In the genomic region with DNA sequence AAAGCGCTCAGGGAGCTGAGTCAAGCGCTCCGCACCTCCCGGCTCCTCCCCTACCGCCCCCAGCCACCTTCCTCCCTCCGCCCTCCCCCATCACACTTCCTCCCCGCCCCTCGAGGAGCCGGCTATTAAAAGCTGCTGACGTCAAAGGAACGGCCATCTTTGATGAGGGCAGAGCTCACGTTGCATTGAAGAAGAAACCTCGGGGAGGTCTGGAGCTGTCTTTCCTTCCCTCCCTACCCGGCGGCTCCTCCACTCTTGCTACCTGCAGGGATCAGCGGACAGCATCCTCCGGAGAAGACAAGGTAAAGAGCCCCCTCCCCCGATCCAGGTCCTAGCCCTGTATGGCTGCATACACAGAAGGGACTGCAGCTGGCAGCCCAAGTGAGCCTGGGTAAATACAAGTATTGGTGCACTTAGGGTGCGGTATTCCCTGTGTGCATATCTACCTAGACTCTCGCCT, we compare ENCODE assay signal across 8 mouse cellular contexts. TPM values are rescaled to one million over a fixed set of nuclear protein-coding genes. Genes with fewer than 3 reads are reported as not detected.
DNase-seq lines count a peak whose midpoint lies in the region; ATAC-seq lines count a peak whose summit lies in the region.

TSS of gene Snap25 (plus strand) at position 155 of the 460 bp plus-strand sequence.

- DNase-seq in kidney, postnatal 4 days = peak; percentile 30 to 44
- DNase-seq in kidney, postnatal 36 days = no peak
- DNase-seq in cerebellum, postnatal 14 days = peak; percentile 95
- DNase-seq in frontal cortex, postnatal 36 days (ENCODE audit: low spot score in 2 of 2) = peak; percentile 86 to 88
- peak; percentile 85 to 90 for DNase-seq in left cerebral cortex, postnatal 10 days (ENCODE audit: extremely low spot score in 1 of 2, low spot score in 2 of 2)
- DNase-seq in retina, adult 2 months (ENCODE audit: low read depth, low spot score) = peak; percentile 93
- no peak for DNase-seq in spleen, postnatal 10 days (ENCODE audit: low spot score in 2 of 2)

- intact Hi-C loops in left cerebral cortex, postnatal 10 days (cut with DNase I) = loop anchor here (2.0 to 10.0 kb wide), 4 partner anchors 35 to 229 kb away; partner anchors contain the start of gene AL731706.2

- no peak for ATAC-seq in megakaryocyte, adult 5-6 weeks (ENCODE audit: poor library complexity, severe bottlenecking)

RNA-seq across cellular contexts. Expression of gene Snap25, which starts in this region (rescaled TPM):
- total RNA-seq in left cerebral cortex, postnatal 10 days (2021) = 1,000 to 10,000 TPM; 1,204 to 1,224 TPM
- total RNA-seq in megakaryocyte, adult 5-6 weeks (2015) = not detected in 2 replicates
- not detected in 2 replicates for total RNA-seq in megakaryocyte, adult 5-6 weeks (2017)

Comparison
In these comparisons a context has a peak if more than half of its experiments do, and no peak if none do; other contexts are left out.
1. RNA of gene Snap25 (total RNA-seq): 1,204 to 1,224 TPM in left cerebral cortex, postnatal 10 days; not detected in megakaryocyte, adult 5-6 weeks; every median in the first group is over 1,000 times any median in the second.
2. DNase-seq: peak in kidney, postnatal 4 days (2 of 2), cerebellum, postnatal 14 days (2 of 2), frontal cortex, postnatal 36 days (2 of 2), left cerebral cortex, postnatal 10 days (2 of 2) and retina, adult 2 months (single experiment); none in kidney, postnatal 36 days (0 of 2) and spleen, postnatal 10 days (0 of 2).